Mouse (Mus musculus) v-Abl transformed pro-B cells (cell line): Measurements from ENCODE around the gene Tm9sf2.

Experiments used
- in situ Hi-C, 2 experiments: fragments of 400-800 bp; cut with MboI; formaldehyde crosslinking; loops; one replicate each; pipeline ENCODE4 v1.15.1; 2025; ENCODE audit not compliant: unreplicated experiment in 2 of 2

Gene Tm9sf2

GRCm38 (mm10) chr14:122106822-122107468 lies at the start of gene Tm9sf2:
TSS of gene Tm9sf2 (plus strand) at chr14:122107038.
- in situ Hi-C loops, result loop anchor here (5.0 to 25.0 kb wide), 3 partner anchors 35 to 1820 kb away; partner anchors contain the start of genes Mbnl2 (in 1 of the 2) and Rap2a (in 1 of the 2)

DNA sequence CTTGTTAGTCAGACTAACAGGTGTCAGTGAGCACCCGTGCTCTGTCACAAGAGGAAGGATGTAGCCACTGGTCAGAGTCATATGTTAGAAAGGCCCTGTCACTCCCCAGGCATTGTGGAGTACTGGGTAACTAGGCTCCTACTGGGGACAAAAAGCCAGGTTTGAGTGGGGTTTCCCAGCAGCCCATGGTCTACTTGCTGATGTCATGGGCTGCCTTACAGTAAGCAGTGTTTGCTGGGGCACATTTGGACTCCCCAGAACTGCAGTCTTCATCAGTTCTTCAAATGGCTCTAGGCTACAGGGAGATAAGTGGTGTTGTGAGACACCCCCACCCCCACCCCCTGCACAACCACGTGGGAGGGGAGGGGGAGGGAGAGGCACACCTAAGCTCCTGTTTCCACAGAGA lies 48.9 kb upstream of the Tm9sf2 start:
- in situ Hi-C loops, result no loop called here

DNA sequence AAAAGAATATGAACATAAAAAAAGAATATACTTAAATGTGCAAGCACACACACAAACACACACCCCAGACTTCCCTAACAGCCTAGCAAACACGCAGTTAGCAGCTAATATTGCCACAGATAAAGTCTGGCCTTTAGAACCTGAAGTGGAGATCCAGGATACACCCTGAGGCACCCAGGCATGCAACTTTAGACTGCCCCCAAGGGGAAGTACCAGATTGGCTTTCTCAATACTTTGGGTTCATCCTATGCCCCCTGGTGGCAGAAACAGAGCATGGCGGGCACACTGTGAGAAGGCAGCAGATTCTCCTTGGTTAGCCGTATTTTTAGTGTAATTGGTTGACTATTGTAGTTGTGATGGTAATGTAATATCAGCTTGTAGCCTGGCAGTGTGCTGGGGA lies 46.2 kb upstream of the Tm9sf2 start:
- in situ Hi-C loops, result loop anchor here (5.0 to 10.0 kb wide), 7 partner anchors 67 to 1294 kb away; partner anchors contain the start of genes Ggact (in 1 of the 2) and Ubac2 (in 1 of the 2)

GRCm38 (mm10) chr14:122061376-122061775 lies 45.5 kb upstream of the Tm9sf2 start:
- in situ Hi-C loops, result loop anchor here (5.0 to 10.0 kb wide), 7 partner anchors 66 to 1293 kb away; partner anchors contain the start of genes Ggact (in 1 of the 2) and Ubac2 (in 1 of the 2)

- in situ Hi-C loops, result loop anchor here (5.0 to 10.0 kb wide), 7 partner anchors 65 to 1292 kb away; partner anchors contain the start of genes Ggact (in 1 of the 2) and Ubac2 (in 1 of the 2)
Measured at GRCm38 (mm10) chr14:122062411-122063090, 44.3 kb upstream of the Tm9sf2 start.

DNA sequence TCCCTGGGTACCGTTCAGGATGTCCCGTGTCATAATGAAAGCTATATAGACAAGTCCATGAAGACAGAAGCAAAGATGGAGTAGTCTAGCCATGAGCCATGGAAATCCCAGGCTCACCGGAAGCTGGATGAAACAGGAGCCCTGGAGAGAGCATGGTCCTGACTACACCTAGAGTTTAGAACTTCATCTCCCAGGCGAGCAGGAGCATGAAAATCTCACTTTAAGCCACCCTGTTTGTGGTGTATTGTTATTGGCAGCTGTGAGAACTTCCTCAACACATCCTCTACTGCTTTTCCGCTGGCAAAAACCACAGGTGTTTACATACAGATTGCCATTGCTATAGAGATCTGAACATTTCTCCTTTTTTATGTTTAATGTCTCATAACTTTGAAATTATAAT lies 43.2 kb upstream of the Tm9sf2 start:
- in situ Hi-C loops, result loop anchor here (5.0 to 10.0 kb wide), 7 partner anchors 64 to 1291 kb away; partner anchors contain the start of genes Ggact (in 1 of the 2) and Ubac2 (in 1 of the 2)

DNA sequence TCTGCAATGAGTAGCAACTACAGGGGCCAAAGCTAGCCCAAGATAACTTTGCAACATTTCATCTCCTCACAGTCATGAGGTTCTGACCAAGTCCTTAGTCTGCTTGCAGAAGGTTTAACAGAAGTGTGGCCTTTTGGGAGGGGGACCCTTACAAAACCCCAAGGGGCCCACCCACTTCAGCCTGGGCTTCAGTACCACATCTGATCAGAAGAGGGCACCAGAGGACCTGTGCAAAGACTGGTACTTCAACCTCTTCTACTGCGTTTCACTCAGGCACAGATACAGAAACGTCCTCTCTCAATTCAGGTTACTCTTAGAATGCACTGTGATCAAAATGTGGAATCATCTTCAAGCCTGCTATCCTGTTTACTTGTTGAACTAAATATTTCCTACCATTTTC lies 42.3 kb upstream of the Tm9sf2 start:
- in situ Hi-C loops, result loop anchor here (5.0 to 10.0 kb wide), 7 partner anchors 63 to 1290 kb away; partner anchors contain the start of genes Ggact (in 1 of the 2) and Ubac2 (in 1 of the 2)

- in situ Hi-C loops, result loop anchor here (10.0 kb wide), 3 partner anchors 809 to 1289 kb away; partner anchors contain the start of gene Ggact (in 1 of the 2)
Measured at GRCm38 (mm10) chr14:122066243-122066642, 40.6 kb upstream of the Tm9sf2 start.

DNA sequence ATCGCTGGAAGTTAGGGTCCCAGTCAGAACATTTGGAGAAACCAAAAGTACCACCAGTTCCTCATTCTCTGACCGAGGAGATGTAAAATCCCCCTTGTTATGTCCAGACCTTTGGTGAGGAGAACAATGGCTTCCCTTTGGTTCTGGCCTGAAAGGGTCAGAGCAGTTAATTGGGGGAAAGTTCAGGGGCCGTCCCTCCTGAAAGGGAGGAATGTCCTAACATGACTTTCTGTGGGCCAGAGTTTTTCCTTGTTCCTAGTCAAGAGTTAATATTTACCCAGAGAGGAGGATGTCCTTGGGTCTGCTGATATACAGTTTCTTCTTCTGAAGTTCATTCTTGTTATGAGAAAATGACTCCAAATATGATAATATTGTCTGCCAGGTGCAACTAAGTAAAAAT lies 38.8 kb upstream of the Tm9sf2 start:
- in situ Hi-C loops, result loop anchor here (10.0 kb wide), 3 partner anchors 807 to 1287 kb away; partner anchors contain the start of gene Ggact (in 1 of the 2)

DNA sequence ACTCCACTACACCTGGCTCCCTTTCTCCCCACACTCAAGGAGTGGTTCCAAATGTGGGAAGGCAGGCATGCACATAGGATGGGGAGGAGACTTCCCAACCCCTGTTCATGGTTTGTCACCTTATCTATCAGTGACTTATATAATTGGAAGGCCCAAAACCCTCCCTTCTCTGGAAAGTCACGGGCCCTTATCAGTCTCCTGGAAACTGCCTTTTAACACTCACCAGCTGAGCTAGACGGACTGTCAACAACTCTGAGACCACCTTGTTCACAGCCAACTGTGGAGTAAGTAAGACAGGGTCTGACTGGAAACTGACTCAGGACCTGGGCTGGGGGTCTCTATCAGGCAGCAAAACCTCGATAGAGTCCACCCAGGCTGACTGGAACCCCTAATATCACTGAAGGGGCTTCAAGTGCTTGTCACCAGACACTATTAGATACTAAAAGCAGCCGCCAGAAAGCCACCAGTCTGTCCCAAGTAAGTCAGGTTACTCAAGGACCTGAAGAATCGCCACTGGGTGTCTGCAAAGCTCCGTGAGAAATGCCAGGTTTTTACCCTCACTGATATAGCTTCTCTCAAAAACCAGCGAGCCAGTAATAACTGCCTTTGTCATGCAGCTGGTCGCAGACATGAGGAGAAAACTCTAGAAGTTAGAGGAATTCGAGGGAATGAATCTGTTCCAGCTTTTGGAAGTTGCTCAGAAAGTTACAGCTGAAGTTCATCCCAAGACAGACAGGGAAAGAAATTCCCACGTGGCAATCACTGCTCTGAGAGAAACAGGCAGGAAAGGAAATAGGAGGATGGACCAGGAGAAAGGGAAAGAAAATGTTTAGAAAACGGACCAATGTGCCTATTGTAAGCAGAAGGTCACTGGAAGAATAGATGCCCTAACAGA lies 37.8 kb upstream of the Tm9sf2 start:
- in situ Hi-C loops, result loop anchor here (10.0 kb wide), 3 partner anchors 806 to 1286 kb away; partner anchors contain the start of gene Ggact (in 1 of the 2)

- in situ Hi-C loops, result loop anchor here (5.0 to 10.0 kb wide), 4 partner anchors 37 to 1285 kb away; partner anchors contain the start of genes Tm9sf2 (in 2 of the 2) and Ggact (in 1 of the 2)
Measured at GRCm38 (mm10) chr14:122069948-122070347, 36.9 kb upstream of the Tm9sf2 start.

- in situ Hi-C loops, result loop anchor here (5.0 kb wide), 1 partner anchor 34 kb away; the partner anchor contains the start of gene Tm9sf2 (in 2 of the 2)
Measured at GRCm38 (mm10) chr14:122073422-122073821, 33.4 kb upstream of the Tm9sf2 start.

GRCm38 (mm10) chr14:122074360-122074759 lies 32.5 kb upstream of the Tm9sf2 start:
- in situ Hi-C loops, result loop anchor here (5.0 kb wide), 1 partner anchor 33 kb away; the partner anchor contains the start of gene Tm9sf2 (in 2 of the 2)

- in situ Hi-C loops, result no loop called here
Measured at GRCm38 (mm10) chr14:122075485-122076200, 31.2 kb upstream of the Tm9sf2 start.

DNA sequence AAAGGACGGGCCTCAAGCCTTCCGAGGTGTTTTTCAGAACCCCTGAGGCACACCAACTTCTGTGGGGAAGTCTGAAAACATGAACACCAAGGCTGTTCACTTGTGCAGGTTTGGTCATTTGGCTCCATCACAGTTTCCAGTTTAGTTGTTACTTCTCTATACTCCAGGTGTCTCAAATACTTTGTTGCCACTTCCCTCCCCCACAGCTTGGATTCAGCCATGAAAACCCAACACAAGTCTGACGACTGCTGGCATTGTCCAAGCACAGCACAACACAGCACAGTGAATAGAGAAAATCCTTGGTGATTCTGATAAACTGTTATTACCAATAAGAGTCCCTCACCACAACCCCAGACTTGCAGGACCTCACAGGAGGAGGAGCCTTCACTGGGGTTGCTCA lies 29.8 kb upstream of the Tm9sf2 start:
- in situ Hi-C loops, result no loop called here

GRCm38 (mm10) chr14:122079428-122079827 lies 27.4 kb upstream of the Tm9sf2 start:
- in situ Hi-C loops, result no loop called here

DNA sequence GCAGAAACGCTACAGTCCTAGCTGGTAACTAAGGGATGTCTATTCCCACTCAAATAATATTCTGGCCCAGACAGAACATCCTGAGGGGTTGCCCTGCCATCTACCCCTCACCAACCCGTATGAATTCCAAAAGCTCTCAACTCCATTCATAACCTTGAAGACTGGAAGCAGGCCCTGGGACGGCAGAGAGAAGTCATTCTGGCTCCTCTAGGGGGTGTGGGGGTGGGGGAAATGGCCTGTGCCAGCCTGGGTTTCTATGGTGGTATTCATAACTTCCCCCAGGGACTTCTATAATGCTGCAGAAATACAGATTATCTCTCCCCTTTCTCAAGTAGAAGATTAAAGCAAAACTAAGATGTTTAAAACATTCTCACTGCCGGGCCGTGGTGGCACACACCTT lies 26.9 kb upstream of the Tm9sf2 start:
- in situ Hi-C loops, result no loop called here

DNA sequence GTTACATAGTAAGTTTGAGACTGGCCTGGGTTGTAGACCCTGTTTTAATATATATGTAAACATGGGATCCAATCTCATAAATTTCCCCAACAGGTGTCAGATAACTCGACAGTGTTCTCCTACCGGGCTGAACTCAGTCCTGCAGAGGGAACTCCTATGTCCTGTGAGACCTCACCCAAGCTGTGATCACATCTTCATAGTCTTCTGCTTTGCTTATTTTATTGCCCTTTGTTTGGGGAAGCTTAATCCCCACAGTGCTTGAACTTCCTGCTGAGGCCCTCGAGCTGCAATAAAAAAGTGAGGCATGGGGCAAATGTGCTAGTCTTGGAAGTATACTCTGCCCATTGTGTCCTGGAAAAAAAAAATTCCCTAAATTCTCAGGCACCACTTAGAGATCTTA lies 25.5 kb upstream of the Tm9sf2 start:
- in situ Hi-C loops, result no loop called here

DNA sequence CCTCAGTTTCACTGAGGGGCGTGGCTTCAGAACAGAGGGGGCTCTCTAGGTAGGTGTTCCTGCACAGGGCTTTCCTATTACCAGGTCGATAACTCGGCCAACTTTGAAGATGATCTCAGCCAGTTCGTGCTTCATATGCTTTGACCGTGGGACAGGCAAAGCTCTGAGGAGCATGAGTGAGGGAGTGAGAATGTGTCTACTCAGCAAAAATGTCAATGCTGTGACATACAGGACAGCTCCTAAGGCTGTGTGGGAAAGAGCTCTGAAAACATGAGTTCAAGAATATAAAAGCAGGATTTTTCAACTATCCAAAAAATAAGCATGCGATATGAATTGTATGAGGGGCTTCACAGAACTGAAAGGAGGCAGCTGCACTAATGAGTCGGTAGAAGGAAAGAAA lies 23.3 kb upstream of the Tm9sf2 start:
- in situ Hi-C loops, result no loop called here
